Mouse (Mus musculus) E14TG2a.4 (cell line): ENCODE results near the gene Srbd1.

Source experiments
- H3K27me3 ChIP-seq: 2 replicates; pipeline ENCODE4 v1.6.1; 2014; ENCODE audit warnings: low read length, control low read depth; ENCODE audit not compliant: insufficient read depth
- H3K36me3 ChIP-seq: 2 replicates; pipeline ENCODE4 v1.6.1; 2014; ENCODE audit warnings: low read length, control low read depth; ENCODE audit not compliant: insufficient read depth
- H3K4me1 ChIP-seq: replicated peaks from 2 replicates; pipeline ENCODE4 v1.6.1; 2014; ENCODE audit warnings: low read depth, low read length, control low read depth
- H3K4me3 ChIP-seq: replicated peaks from 2 replicates; pipeline ENCODE4 v1.5.1; 2014; ENCODE audit warnings: mild to moderate bottlenecking, low read length
- H3K9me3 ChIP-seq: 2 replicates; pipeline ENCODE4 v1.6.1; 2014; ENCODE audit warnings: low read length, control low read depth
- CTCF ChIP-seq: conservative IDR thresholded peaks from 2 replicates; pipeline ENCODE4 v1.5.1; 2014; ENCODE audit warnings: low read length
- NANOG ChIP-seq: IDR thresholded peaks from 2 replicates; pipeline ENCODE4 v1.6.1; 2014; ENCODE audit warnings: borderline replicate concordance, low read length, mixed read lengths
- POU5F1 ChIP-seq: IDR thresholded peaks from 2 replicates; pipeline ENCODE4 v1.6.1; 2014; ENCODE audit warnings: low read length, borderline replicate concordance

Gene Srbd1

GRCm38 (mm10) chr17:86162672-86163071, 17.7 kb upstream of the Srbd1 start:
- peaks cover 45% of the 10 kb centered on the region for H3K4me1 ChIP-seq
- H3K9me3 ChIP-seq, result no peaks in the 10 kb centered on the region
- no peaks in the 10 kb centered on the region for H3K36me3 ChIP-seq
- H3K4me3 ChIP-seq, result no peak overlapping the region
- H3K27me3 ChIP-seq, result peaks cover 36% of the 10 kb centered on the region
- TF ChIP-seq CTCF, result no peak

- H3K4me1 ChIP-seq, result peaks cover 38% of the 10 kb centered on the region
- peaks cover 9% of the 10 kb centered on the region for H3K9me3 ChIP-seq
- H3K36me3 ChIP-seq, result no peaks in the 10 kb centered on the region
- no peaks in the 10 kb centered on the region; the same call in 1 of the 2 replicates for H3K27me3 ChIP-seq
- TF ChIP-seq NANOG, result no peak
- TF ChIP-seq POU5F1, result no peak
- TF ChIP-seq CTCF, result no peak
- no peak overlapping the region for H3K4me3 ChIP-seq
These were observed 12.0 kb upstream of the Srbd1 start for GRCm38 (mm10) chr17:86156999-86157398.

- no peaks in the 10 kb centered on the region for H3K36me3 ChIP-seq
These were observed 5.9 kb upstream of the Srbd1 start for GRCm38 (mm10) chr17:86150867-86151348.

GRCm38 (mm10) chr17:86149726-86150125, 4.8 kb upstream of the Srbd1 start:
- peak overlapping the region; percentile 60 for H3K4me3 ChIP-seq
- peaks cover 59% of the 10 kb centered on the region for H3K4me1 ChIP-seq
- peaks cover 9% of the 10 kb centered on the region for H3K9me3 ChIP-seq
- TF ChIP-seq POU5F1 (no peak), CTCF (no peak), NANOG (no peak)
- no peaks in the 10 kb centered on the region for H3K27me3 ChIP-seq
- no peaks in the 10 kb centered on the region for H3K36me3 ChIP-seq

More at GRCm38 (mm10) chr17:86150867-86151348, 5.9 kb upstream of the Srbd1 start:
- TF ChIP-seq CTCF (no peak), POU5F1 (no peak), NANOG (no peak)
- peaks cover 54% of the 10 kb centered on the region for H3K4me1 ChIP-seq
- no peaks in the 10 kb centered on the region for H3K27me3 ChIP-seq
- peaks cover 9% of the 10 kb centered on the region for H3K9me3 ChIP-seq
- no peak overlapping the region for H3K4me3 ChIP-seq

GRCm38 (mm10) chr17:86144537-86145078, 367 bp downstream of the Srbd1 start:
- Histone ChIP-seq H3K4me3 (peak overlapping the region; percentile 97), H3K9me3 (no peaks in the 10 kb centered on the region), H3K27me3 (no peaks in the 10 kb centered on the region), H3K4me1 (peaks cover 61% of the 10 kb centered on the region), H3K36me3 (peaks cover 32% of the 10 kb centered on the region)
- TF ChIP-seq POU5F1 (no peak), NANOG (no peak), CTCF (no peak)

- peak; percentile 43 for TF ChIP-seq CTCF
- TF ChIP-seq NANOG, result no peak
- Histone ChIP-seq H3K9me3 (no peaks in the 10 kb centered on the region), H3K4me3 (peak overlapping the region; percentile 43), H3K4me1 (peaks cover 51% of the 10 kb centered on the region), H3K36me3 (peaks cover 97% of the 10 kb centered on the region), H3K27me3 (no peaks in the 10 kb centered on the region)
These were observed 9.1 kb downstream of the Srbd1 start for GRCm38 (mm10) chr17:86135835-86136234.

- Histone ChIP-seq H3K27me3 (no peaks in the 10 kb centered on the region), H3K4me3 (no peak overlapping the region), H3K9me3 (no peaks in the 10 kb centered on the region), H3K4me1 (peaks cover 51% of the 10 kb centered on the region), H3K36me3 (peaks cover 97% of the 10 kb centered on the region)
- TF ChIP-seq POU5F1 (no peak), NANOG (no peak), CTCF (no peak)
These were observed 10.5 kb downstream of the Srbd1 start for GRCm38 (mm10) chr17:86134461-86134860.

GRCm38 (mm10) chr17:86132534-86132933, 12.4 kb downstream of the Srbd1 start:
- Histone ChIP-seq H3K4me1 (peaks cover 42% of the 10 kb centered on the region), H3K36me3 (peaks cover 97% of the 10 kb centered on the region), H3K4me3 (no peak overlapping the region), H3K9me3 (no peaks in the 10 kb centered on the region), H3K27me3 (no peaks in the 10 kb centered on the region)
- TF ChIP-seq CTCF, result 0 out of 2 replicates have a peak, but pooled peaks have one; percentile 12
- no peak for TF ChIP-seq POU5F1

- TF ChIP-seq CTCF (no peak), NANOG (no peak), POU5F1 (no peak)
- peaks cover 6% of the 10 kb centered on the region for H3K4me1 ChIP-seq
- peaks cover 95% of the 10 kb centered on the region for H3K36me3 ChIP-seq
- no peak overlapping the region for H3K4me3 ChIP-seq
- H3K27me3 ChIP-seq, result no peaks in the 10 kb centered on the region
- no peaks in the 10 kb centered on the region for H3K9me3 ChIP-seq
These were observed 16.8 kb downstream of the Srbd1 start for GRCm38 (mm10) chr17:86128198-86128597.
